Mouse (Mus musculus) layer of hippocampus, adult 2 months (tissue): Measurements from ENCODE around the gene Thrap3. TPM values are rescaled to one million over a fixed set of nuclear protein-coding genes. Genes with fewer than 3 reads are reported as not detected.
"Not testable (repeated sequence)": the region's sequence is repeated elsewhere in the genome, so short reads cannot be mapped to it uniquely, and the experiment has no call there.

Experiments used
- DNase-seq, 2 experiments: peaks; one replicate each; pipeline ENCODE4 v3.0.0; 2022; ENCODE audit warnings: low spot score in 2 of 2
- H3K27ac ChIP-seq: fragments of 200-600 bp; 2 replicates; pipeline ENCODE4 v1.8.1; 2022
- H3K4me3 ChIP-seq: fragments of 200-600 bp; 2 replicates; pipeline ENCODE4 v1.8.1; 2022; ENCODE audit warnings: mild to moderate bottlenecking
- CTCF ChIP-seq: fragments of 200-600 bp; conservative IDR thresholded peaks from 2 replicates; pipeline ENCODE4 v1.8.1; 2022; ENCODE audit warnings: antibody characterized with exemption, mild to moderate bottlenecking, moderate library complexity
- total RNA-seq, 2 experiments: library from RNA; stranded (reverse); gene quantifications; 2 replicates each; pipeline ENCODE4 v1.2.3; 2021

The Thrap3 gene
- total RNA-seq, 2 experiments from 2014 or later: 150 to 166 TPM

DNA sequence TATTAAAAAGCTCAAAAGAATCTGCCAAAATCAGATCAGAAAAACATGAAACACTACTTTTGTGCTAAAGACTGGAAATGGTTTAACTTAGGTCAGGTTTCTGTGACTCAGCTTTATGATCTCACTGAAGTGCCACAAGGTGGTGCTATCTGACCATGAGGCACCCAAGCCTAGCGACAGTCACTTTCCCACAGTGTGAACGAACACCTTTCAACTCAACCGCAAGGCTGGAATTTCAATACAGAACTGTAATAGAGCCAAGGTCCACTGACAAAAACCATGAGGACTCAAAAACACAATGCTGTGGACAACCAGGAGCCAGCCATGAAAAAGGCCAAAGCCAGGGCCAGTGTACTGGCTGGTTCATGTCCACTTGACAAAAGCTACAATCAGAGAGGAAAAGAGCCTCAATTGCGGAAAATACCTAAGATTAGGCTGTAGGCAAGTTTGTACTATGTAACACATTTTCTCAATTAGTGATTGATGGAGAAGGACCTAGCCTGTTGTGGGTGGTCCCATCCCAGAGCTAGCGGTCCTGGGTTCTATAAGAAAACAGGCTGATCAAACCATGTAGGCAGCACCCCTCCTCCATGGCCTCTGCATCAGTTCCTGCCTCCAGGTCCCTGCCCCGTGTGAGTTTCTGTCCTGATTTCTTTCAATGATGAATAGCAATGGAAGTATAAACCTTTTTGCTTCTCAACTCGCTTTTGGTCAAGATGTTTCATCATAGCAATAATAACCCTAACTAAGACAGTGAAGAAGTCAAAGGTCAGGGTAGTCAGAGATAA is 21.2 kb downstream of the Thrap3 start:
- peak; percentile 41 to 43 for DNase-seq
- peak; percentile 91 for TF ChIP-seq CTCF

DNA sequence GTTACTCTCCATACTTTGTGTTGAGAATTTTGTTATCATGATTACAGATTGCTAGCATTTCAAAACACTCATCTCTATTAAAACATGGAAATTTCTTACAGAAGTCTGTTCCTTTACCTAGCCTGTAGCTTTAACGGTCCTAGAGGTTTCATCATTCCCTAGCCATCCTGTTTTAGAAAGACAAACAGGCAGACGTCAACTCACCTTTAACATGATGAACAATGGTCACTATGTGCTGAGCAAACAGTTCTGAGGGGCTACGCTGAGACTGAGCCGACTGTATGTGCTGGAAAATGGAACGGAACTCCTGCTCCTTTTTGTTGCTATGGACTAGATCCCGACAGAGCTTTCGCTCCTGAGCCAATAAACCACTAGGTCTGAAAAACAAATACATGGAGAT is 26.6 kb downstream of the Thrap3 start:
- not testable (repeated sequence) for H3K27ac ChIP-seq, DNase-seq, H3K4me3 ChIP-seq

More for the DNA sequence above, 21.2 kb downstream of the Thrap3 start:
- H3K4me3 ChIP-seq: no peak overlapping the region
- no peak overlapping the region for H3K27ac ChIP-seq

DNA sequence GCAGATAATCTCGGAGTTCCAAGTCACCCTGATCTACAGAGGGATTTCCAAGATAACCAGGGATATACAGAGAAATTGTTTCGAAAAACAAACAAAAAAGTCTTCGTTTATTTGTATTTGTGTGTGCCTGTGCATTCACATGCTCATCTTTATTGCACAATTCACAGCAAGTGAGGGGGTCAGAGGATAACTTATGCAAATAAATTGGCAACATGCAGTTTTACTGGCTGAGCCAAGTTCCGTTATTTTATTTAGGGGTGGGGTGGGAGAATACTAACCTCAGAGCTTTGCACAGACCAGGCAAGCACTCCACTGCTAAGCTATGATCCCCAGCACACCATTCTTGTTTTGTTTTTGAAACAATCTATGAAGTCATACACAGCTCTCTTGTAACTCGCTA is 28.8 kb downstream of the Thrap3 start:
- H3K27ac ChIP-seq: no peak overlapping the region
- no peak for TF ChIP-seq CTCF
- no peak overlapping the region for H3K4me3 ChIP-seq
- DNase-seq: no peak

- not testable (repeated sequence) for DNase-seq, H3K4me3 ChIP-seq, H3K27ac ChIP-seq
Measured at GRCm38 (mm10) chr4:126170737-126171136, 31.8 kb downstream of the Thrap3 start.

- TF ChIP-seq CTCF: no peak
Measured at GRCm38 (mm10) chr4:126168851-126169250, 33.7 kb downstream of the Thrap3 start.

DNA sequence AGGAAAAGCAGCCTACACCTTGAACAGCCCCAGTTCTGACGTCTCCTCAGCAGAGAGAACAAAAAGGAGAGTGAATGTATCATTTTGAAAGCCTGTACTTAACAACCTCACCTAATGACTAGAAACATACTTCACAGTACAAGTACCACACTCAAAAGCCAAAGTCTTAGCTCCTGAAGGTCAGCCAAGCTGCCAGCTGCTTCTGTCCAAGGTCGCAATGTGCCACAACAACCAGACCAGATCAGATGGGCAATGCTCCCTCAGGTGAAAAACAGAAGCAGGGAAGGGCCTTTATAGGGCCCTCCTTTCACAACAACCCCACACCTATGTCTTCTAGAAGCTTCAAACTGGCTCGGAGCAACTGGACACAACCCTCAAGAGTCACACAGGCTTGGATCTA is 36.5 kb downstream of the Thrap3 start:
- no peak for TF ChIP-seq CTCF
- Histone ChIP-seq H3K4me3 (no peak overlapping the region), H3K27ac (no peak overlapping the region)
- no peak for DNase-seq

More at GRCm38 (mm10) chr4:126168851-126169250, 33.7 kb downstream of the Thrap3 start:
- Histone ChIP-seq H3K4me3 (no peak overlapping the region), H3K27ac (no peak overlapping the region)
- DNase-seq: no peak

DNA sequence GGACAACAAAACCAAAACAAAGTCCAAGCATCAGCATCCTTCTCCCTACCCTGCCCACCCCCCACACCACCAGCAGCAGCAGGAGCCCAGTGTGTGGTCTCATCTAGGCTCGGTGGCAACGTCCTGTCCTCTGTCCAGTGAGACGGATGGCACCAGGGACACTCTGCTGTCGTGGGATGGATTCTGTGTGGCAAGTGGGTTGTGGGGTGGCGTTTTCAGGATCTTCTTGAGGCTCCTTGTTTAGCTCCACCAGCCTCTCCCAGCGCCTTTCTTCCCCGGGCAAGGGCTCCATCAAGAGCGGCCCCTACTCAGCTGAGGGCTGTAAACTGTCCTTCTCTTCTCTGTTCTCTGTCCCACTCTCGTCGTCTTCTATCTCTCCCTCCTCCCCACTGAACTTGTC is 37.5 kb downstream of the Thrap3 start:
- H3K27ac ChIP-seq, H3K4me3 ChIP-seq, DNase-seq: not testable (repeated sequence)

GRCm38 (mm10) chr4:126163685-126164084 is 38.9 kb downstream of the Thrap3 start:
- no peak for TF ChIP-seq CTCF
- no peak overlapping the region for H3K27ac ChIP-seq
- no peak for DNase-seq

DNA sequence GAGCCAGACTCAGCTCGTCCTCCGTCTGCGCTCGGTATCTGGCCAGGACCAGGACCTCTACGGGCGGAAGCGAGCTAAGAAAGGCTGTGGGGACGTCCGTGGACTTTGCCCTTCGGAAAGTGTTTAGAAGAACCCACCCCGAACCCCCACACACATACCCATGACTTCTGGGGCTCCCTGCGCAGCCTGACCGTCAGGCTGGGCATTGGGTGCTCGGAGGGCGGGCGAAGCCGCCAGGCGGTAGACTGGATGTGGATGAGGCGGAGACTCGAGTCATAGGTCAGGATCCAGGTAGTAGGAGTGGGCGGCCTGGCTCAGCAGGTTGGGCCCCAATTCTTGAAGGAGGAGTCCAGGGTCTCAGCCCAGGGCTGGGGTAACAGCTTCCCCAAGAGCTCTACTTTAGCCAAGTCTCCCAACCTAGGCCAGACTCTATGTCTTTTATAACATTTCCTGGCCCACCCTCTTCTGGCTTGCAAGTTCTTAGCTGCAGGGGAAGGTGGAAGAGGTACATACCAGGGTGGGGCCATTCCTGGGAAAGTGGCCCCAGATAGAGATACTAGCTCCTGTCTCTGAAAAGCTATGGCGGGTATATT is 39.4 kb downstream of the Thrap3 start, which contains the start of gene Sh3d21:
Gene Sh3d21 (minus strand): TSS at position 425 of the 593 bp plus-strand sequence.
- Histone ChIP-seq H3K27ac (peak within 1 kb of the TSS; percentile 86), H3K4me3 (peak within 1 kb of the TSS; percentile 83)
- TF ChIP-seq CTCF: no peak
- no peak for DNase-seq

More at GRCm38 (mm10) chr4:126163685-126164084, 38.9 kb downstream of the Thrap3 start:
- no peak overlapping the region for H3K4me3 ChIP-seq

DNA sequence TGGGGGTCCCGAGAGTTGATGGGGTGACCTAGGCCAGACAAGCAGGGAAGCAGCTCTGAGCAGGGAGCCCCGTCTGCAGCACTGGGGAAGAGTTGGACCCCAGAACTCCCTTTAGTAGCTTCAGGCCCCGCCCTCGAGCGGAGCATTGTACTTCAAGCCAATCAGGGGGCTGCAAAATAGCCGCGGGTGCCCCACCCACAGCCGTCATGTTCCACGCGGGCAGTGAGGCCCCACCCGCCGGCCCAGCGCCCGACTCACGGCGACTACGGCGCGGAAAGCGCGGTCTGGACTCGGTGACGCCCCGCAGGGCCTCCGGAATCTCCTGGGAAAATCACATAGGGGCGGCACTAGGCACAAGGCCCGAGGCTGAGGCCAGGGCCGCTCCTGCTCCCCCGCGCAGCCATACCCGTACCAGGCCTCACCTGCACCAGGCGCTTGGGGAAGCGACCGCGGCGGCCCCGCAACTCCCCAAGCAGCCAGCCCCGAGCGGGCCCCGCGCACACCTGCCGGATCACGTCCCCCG is 40.0 kb downstream of the Thrap3 start:
- H3K27ac ChIP-seq: peak overlapping the region; percentile 86
- DNase-seq: peak; percentile 76 to 87
- TF ChIP-seq CTCF: no peak
- H3K4me3 ChIP-seq: peak overlapping the region; percentile 83

GRCm38 (mm10) chr4:126161986-126162385 is 40.6 kb downstream of the Thrap3 start:
- no peak for DNase-seq
- peak overlapping the region; percentile 83; the same call in 1 of the 2 replicates for H3K4me3 ChIP-seq
- no peak for TF ChIP-seq CTCF
- no peak overlapping the region; the same call in 1 of the 2 replicates for H3K27ac ChIP-seq

- no peak overlapping the region for H3K27ac ChIP-seq
- no peak overlapping the region for H3K4me3 ChIP-seq
- TF ChIP-seq CTCF: no peak
- DNase-seq: no peak
Measured at GRCm38 (mm10) chr4:126161456-126161855, 41.1 kb downstream of the Thrap3 start.

DNA sequence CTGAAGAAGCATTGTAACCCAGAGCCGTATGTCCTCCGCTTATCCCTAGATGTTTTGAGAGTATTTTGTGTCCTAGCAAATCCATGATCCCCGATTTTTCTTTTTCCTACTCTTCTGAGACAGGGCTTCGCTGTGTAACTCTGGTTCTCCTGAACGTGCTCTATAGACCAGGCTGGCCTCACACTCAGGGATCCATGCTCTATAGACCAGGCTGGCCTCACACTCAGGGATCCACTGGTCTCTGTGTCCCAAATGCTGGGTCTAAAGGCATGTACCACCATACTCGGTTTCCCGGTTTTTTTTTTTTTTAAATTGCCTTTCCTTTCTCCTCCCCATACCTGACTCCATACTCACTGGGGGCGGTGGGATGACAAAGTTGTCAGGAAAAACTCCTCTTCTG is 41.6 kb downstream of the Thrap3 start:
- TF ChIP-seq CTCF: no peak
- Histone ChIP-seq H3K4me3 (no peak overlapping the region), H3K27ac (no peak overlapping the region)
- no peak for DNase-seq
